Comparison of ENCODE assay signal across 18 mouse cellular contexts in the genomic region with DNA sequence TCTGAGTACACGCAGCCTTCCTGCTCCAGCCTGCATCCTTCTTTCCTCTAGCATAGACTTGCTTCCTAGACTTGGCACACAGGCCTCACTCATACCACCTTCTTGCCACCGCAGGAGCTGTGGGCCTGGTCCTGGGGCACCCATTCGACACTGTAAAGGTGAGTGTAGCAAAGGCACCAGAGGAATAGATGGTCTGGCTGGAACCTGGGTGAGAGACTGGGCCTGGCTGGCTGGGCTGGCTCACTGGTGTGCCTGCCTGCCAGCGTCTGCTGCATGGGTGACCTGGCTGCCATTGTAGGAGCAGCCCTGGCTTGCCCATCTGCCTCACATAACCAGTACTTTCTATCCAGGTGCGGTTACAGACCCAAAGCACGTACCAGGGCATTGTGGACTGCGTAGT. TPM values are rescaled to one million over a fixed set of nuclear protein-coding genes. Genes with fewer than 3 reads are reported as not detected.
DNase-seq lines count a peak whose midpoint lies in the region; ATAC-seq and TF ChIP-seq lines count a peak whose summit lies in the region.
"Had no signal": no experiment of that assay in that cellular context is flagged by ENCODE, and none has a peak within 500 bp of the region (broad histone marks: within the 10 kb centered on the region; RNA-seq: fewer than 3 reads in every experiment).

No protein-coding gene starts in this region.

- H3K4me3 ChIP-seq in kidney, adult 2 months (ENCODE audit: insufficient read depth, low read depth, low read length), result peak overlapping the region; percentile 13; the same call in 1 of the 2 replicates
- H3K4me3 ChIP-seq in kidney, embryonic 15.5 days (replicated peaks), result no peak overlapping the region
- H3K4me3 ChIP-seq in liver, postnatal 0 days (ENCODE audit: low read depth, low read length), result no peak overlapping the region
- no peak overlapping the region for H3K4me3 ChIP-seq in liver, embryonic 12.5 days
- no peak overlapping the region for H3K4me3 ChIP-seq in bone marrow, adult 2 months (replicated peaks; ENCODE audit: control insufficient read depth, low read depth, low read length)
- peak overlapping the region; percentile 31 for H3K4me3 ChIP-seq in bone marrow macrophage, adult 2 months (ENCODE audit: insufficient read depth, low read length)
- no peak overlapping the region for H3K4me3 ChIP-seq in midbrain, embryonic 11.5 days (ENCODE audit: low read depth, low read length)
- H3K4me3 ChIP-seq: forebrain, embryonic 13.5 days; heart, embryonic 15.5 days; hindbrain, embryonic 10.5 days had no signal

- ATAC-seq in kidney, embryonic 15.5 days (replicated peaks; ENCODE audit: low FRiP score), result no peak
- no peak for ATAC-seq in liver, postnatal 0 days
- no peak for ATAC-seq in liver, embryonic 12.5 days
- ATAC-seq in midbrain, embryonic 11.5 days (ENCODE audit: low FRiP score), result no peak
- ATAC-seq: forebrain, embryonic 13.5 days; forebrain, postnatal 0 days had no signal

- TF ChIP-seq EP300 in liver, postnatal 0 days (IDR thresholded peaks at IDR 0.05; ENCODE audit: low read depth), result no peak

- H3K27me3 ChIP-seq in kidney, adult 2 months (replicated peaks; ENCODE audit: control insufficient read depth, insufficient read depth, low read length), result no peaks in the 10 kb centered on the region
- H3K27me3 ChIP-seq in kidney, embryonic 15.5 days, result no peaks in the 10 kb centered on the region
- H3K27me3 ChIP-seq in liver, postnatal 0 days (ENCODE audit: insufficient read depth, low read length), result no peaks in the 10 kb centered on the region
- H3K27me3 ChIP-seq in liver, embryonic 12.5 days (replicated peaks), result no peaks in the 10 kb centered on the region
- H3K27me3 ChIP-seq in midbrain, embryonic 11.5 days (ENCODE audit: control insufficient read depth, insufficient read depth, low read length), result no peaks in the 10 kb centered on the region
- H3K27me3 ChIP-seq: forebrain, embryonic 13.5 days; heart, embryonic 15.5 days had no signal

- H3K36me3 ChIP-seq in kidney, adult 2 months (ENCODE audit: control insufficient read depth, insufficient read depth, low read length), result no peaks in the 10 kb centered on the region
- H3K36me3 ChIP-seq in kidney, embryonic 15.5 days, result no peaks in the 10 kb centered on the region
- peaks cover 8% of the 10 kb centered on the region; the same call in 1 of the 2 replicates for H3K36me3 ChIP-seq in liver, postnatal 0 days (replicated peaks; ENCODE audit: insufficient read depth, low read length)
- peaks cover 5% of the 10 kb centered on the region; the same call in 1 of the 2 replicates for H3K36me3 ChIP-seq in liver, embryonic 12.5 days
- no peaks in the 10 kb centered on the region for H3K36me3 ChIP-seq in midbrain, embryonic 11.5 days (ENCODE audit: control insufficient read depth, insufficient read depth, low read length)
- H3K36me3 ChIP-seq: heart, embryonic 15.5 days; hindbrain, embryonic 10.5 days had no signal

- no peak for TF ChIP-seq POLR2A in kidney, adult 2 months (IDR thresholded peaks at IDR 0.05; ENCODE audit: low read depth, low read length)
- TF ChIP-seq POLR2A in bone marrow, adult 2 months (IDR thresholded peaks at IDR 0.05; ENCODE audit: borderline replicate concordance, control insufficient read depth, low read depth, low read length), result 0 out of 2 replicates have a peak, but pooled peaks have one; percentile 26
- no peak for TF ChIP-seq POLR2A in bone marrow macrophage, adult 2 months (IDR thresholded peaks at IDR 0.05; ENCODE audit: borderline replicate concordance, low read depth, low read length)

- no peak for DNase-seq in kidney, adult 2 months
- DNase-seq in liver, postnatal 0 days, result no peak
- no peak for DNase-seq in midbrain, embryonic 11.5 days (ENCODE audit: low spot score, missing footprints)
- DNase-seq: cerebellum, adult 11-12 months; cerebellum, adult 9-10 months; cerebellum, postnatal 25 days; forebrain, postnatal 0 days; gastrocnemius, postnatal 14 days; heart, postnatal 14 days had no signal

- WGBS in kidney, adult 2 months, result 79% methylated on average over 7 of the region's 7 CpGs
- WGBS in kidney, embryonic 15.5 days, result 93% methylated on average over 7 of the region's 7 CpGs
- WGBS in liver, postnatal 0 days (ENCODE audit: insufficient replicate concordance), result 93% methylated on average over 7 of the region's 7 CpGs
- 90% methylated on average over 7 of the region's 7 CpGs for WGBS in liver, embryonic 12.5 days (ENCODE audit: insufficient replicate concordance)
- 90% methylated on average over 7 of the region's 7 CpGs for WGBS in bone marrow, adult 2 months
- WGBS in midbrain, embryonic 11.5 days, result 93% methylated on average over 7 of the region's 7 CpGs

- no peak overlapping the region for H3K9ac ChIP-seq in kidney, embryonic 15.5 days
- no peak overlapping the region for H3K9ac ChIP-seq in liver, postnatal 0 days (replicated peaks)
- no peak overlapping the region for H3K9ac ChIP-seq in liver, embryonic 12.5 days
- no peak overlapping the region for H3K9ac ChIP-seq in midbrain, embryonic 11.5 days (ENCODE audit: low read length)
- H3K9ac ChIP-seq: forebrain, embryonic 13.5 days; forebrain, postnatal 0 days; heart, embryonic 15.5 days; hindbrain, embryonic 14.5 days had no signal

- H3K27ac ChIP-seq in kidney, adult 2 months (ENCODE audit: insufficient read depth, low read depth, low read length), result peak overlapping the region; percentile 48
- H3K27ac ChIP-seq in kidney, embryonic 15.5 days, result no peak overlapping the region
- no peak overlapping the region for H3K27ac ChIP-seq in liver, postnatal 0 days (ENCODE audit: low read depth)
- no peak overlapping the region for H3K27ac ChIP-seq in liver, embryonic 12.5 days
- no peak overlapping the region for H3K27ac ChIP-seq in bone marrow, adult 2 months (ENCODE audit: control insufficient read depth, insufficient read depth, low read depth, low read length, poor library complexity)
- H3K27ac ChIP-seq in bone marrow macrophage, adult 2 months (ENCODE audit: insufficient read depth, low read depth, low read length), result no peak overlapping the region
- no peak overlapping the region for H3K27ac ChIP-seq in midbrain, embryonic 11.5 days (ENCODE audit: low read depth, low read length)
- H3K27ac ChIP-seq: forebrain, embryonic 13.5 days; heart, embryonic 15.5 days; hindbrain, embryonic 14.5 days had no signal

- no peaks in the 10 kb centered on the region for H3K9me3 ChIP-seq in kidney, embryonic 15.5 days (replicated peaks)
- no peaks in the 10 kb centered on the region for H3K9me3 ChIP-seq in liver, postnatal 0 days (ENCODE audit: low read length)
- H3K9me3 ChIP-seq in liver, embryonic 12.5 days (replicated peaks), result no peaks in the 10 kb centered on the region
- H3K9me3 ChIP-seq in midbrain, embryonic 11.5 days (ENCODE audit: control insufficient read depth, low read length), result no peaks in the 10 kb centered on the region
- H3K9me3 ChIP-seq: forebrain, embryonic 13.5 days; heart, embryonic 15.5 days; hindbrain, embryonic 10.5 days had no signal

- H3K4me1 ChIP-seq in kidney, adult 2 months (ENCODE audit: control insufficient read depth, insufficient read depth, low read length), result peaks cover 35% of the 10 kb centered on the region
- H3K4me1 ChIP-seq in kidney, embryonic 15.5 days, result peaks cover 37% of the 10 kb centered on the region
- H3K4me1 ChIP-seq in liver, postnatal 0 days (ENCODE audit: insufficient read depth), result peaks cover 44% of the 10 kb centered on the region
- peaks cover 74% of the 10 kb centered on the region for H3K4me1 ChIP-seq in liver, embryonic 12.5 days
- H3K4me1 ChIP-seq in bone marrow, adult 2 months (ENCODE audit: control insufficient read depth, insufficient read depth, low read length), result no peaks in the 10 kb centered on the region; the same call in 1 of the 2 replicates
- H3K4me1 ChIP-seq in bone marrow macrophage, adult 2 months (ENCODE audit: control insufficient read depth, insufficient read depth, low read length), result peaks cover 45% of the 10 kb centered on the region
- peaks cover 4% of the 10 kb centered on the region; the same call in 1 of the 2 replicates for H3K4me1 ChIP-seq in midbrain, embryonic 11.5 days (ENCODE audit: control insufficient read depth, insufficient read depth, low read length)

- no peak for TF ChIP-seq CTCF in kidney, adult 2 months (conservative IDR thresholded peaks at IDR 0.05; ENCODE audit: insufficient read depth, insufficient read length, low read depth, low read length)
- TF ChIP-seq CTCF in liver, postnatal 0 days (IDR thresholded peaks at IDR 0.05; ENCODE audit: low read depth), result no peak
- no peak for TF ChIP-seq CTCF in bone marrow, adult 2 months (IDR thresholded peaks at IDR 0.05; ENCODE audit: control insufficient read depth, insufficient read depth, low read length)
- TF ChIP-seq CTCF in bone marrow macrophage, adult 2 months (IDR thresholded peaks at IDR 0.05; ENCODE audit: low read depth, low read length), result no peak

- no peak overlapping the region for H3K4me2 ChIP-seq in kidney, embryonic 15.5 days
- H3K4me2 ChIP-seq in liver, postnatal 0 days (ENCODE audit: low read depth, low read length), result 0 out of 2 replicates have a peak overlapping the region, but pooled peaks have one; percentile 66
- H3K4me2 ChIP-seq in liver, embryonic 12.5 days, result no peak overlapping the region
- H3K4me2 ChIP-seq in midbrain, embryonic 11.5 days, result no peak overlapping the region
- H3K4me2 ChIP-seq: forebrain, embryonic 13.5 days; heart, embryonic 11.5 days; heart, embryonic 15.5 days; hindbrain, embryonic 14.5 days had no signal

RNA-seq across cellular contexts. Expression of gene Slc25a45, which starts 2.1 kb away (rescaled TPM):
- polyA plus RNA-seq in kidney, adult 2 months (2012; rRNA removed), result 52.7 and 63.4 TPM in 2 replicates
- 8.1 and 8.5 TPM in 2 replicates for polyA plus RNA-seq in kidney, embryonic 15.5 days (2015; fragmentation: Nextera tagmentation; extraction: Ambion mirVana)
- 8.4 and 9.1 TPM in 2 replicates for polyA plus RNA-seq in liver, postnatal 0 days (2015; fragmentation: Nextera tagmentation; extraction: Ambion mirVana)
- 7.5 and 7.7 TPM in 2 replicates for polyA plus RNA-seq in liver, embryonic 12.5 days (2016; fragmentation: Nextera tagmentation; extraction: Ambion mirVana)
- polyA plus RNA-seq in bone marrow, adult 2 months (2011; ENCODE audit: insufficient read depth, insufficient read length, low replicate concordance, missing spikeins), result 11.6 and 24.6 TPM in 2 replicates
- 74.2 and 78.0 TPM in 2 replicates for polyA plus RNA-seq in bone marrow macrophage, adult 2 months (2012; ENCODE audit: insufficient read depth, insufficient read length, missing spikeins)
- polyA plus RNA-seq in midbrain, embryonic 11.5 days (2014; fragmentation: Nextera tagmentation; extraction: Ambion mirVana), result 1.1 and 1.8 TPM in 2 replicates

RNA-seq across cellular contexts. Expression of gene Frmd8, which starts 4.7 kb away (rescaled TPM):
- 18.5 and 23.1 TPM in 2 replicates for polyA plus RNA-seq in kidney, adult 2 months (2012; rRNA removed)
- 40.2 and 43.1 TPM in 2 replicates for polyA plus RNA-seq in kidney, embryonic 15.5 days (2015; fragmentation: Nextera tagmentation; extraction: Ambion mirVana)
- 8.5 and 9.0 TPM in 2 replicates for polyA plus RNA-seq in liver, postnatal 0 days (2015; fragmentation: Nextera tagmentation; extraction: Ambion mirVana)
- polyA plus RNA-seq in liver, embryonic 12.5 days (2016; fragmentation: Nextera tagmentation; extraction: Ambion mirVana), result 22.1 and 24.2 TPM in 2 replicates
- 14.3 and 18.1 TPM in 2 replicates for polyA plus RNA-seq in bone marrow, adult 2 months (2011; ENCODE audit: insufficient read depth, insufficient read length, low replicate concordance, missing spikeins)
- 24.6 and 25.2 TPM in 2 replicates for polyA plus RNA-seq in bone marrow macrophage, adult 2 months (2012; ENCODE audit: insufficient read depth, insufficient read length, missing spikeins)
- 11.5 and 14.0 TPM in 2 replicates for polyA plus RNA-seq in midbrain, embryonic 11.5 days (2014; fragmentation: Nextera tagmentation; extraction: Ambion mirVana)

RNA-seq across cellular contexts. Expression of gene Tigd3, which starts 14.2 kb away (rescaled TPM):
- 0.52 and 0.73 TPM in 2 replicates for polyA plus RNA-seq in kidney, adult 2 months (2012; rRNA removed)
- polyA plus RNA-seq in kidney, embryonic 15.5 days (2015; fragmentation: Nextera tagmentation; extraction: Ambion mirVana), result 4.2 and 4.7 TPM in 2 replicates
- polyA plus RNA-seq in liver, postnatal 0 days (2015; fragmentation: Nextera tagmentation; extraction: Ambion mirVana), result 1.5 and 1.7 TPM in 2 replicates
- 3.2 and 3.5 TPM in 2 replicates for polyA plus RNA-seq in liver, embryonic 12.5 days (2016; fragmentation: Nextera tagmentation; extraction: Ambion mirVana)
- 4.4 and 6.4 TPM in 2 replicates for polyA plus RNA-seq in bone marrow, adult 2 months (2011; ENCODE audit: insufficient read depth, insufficient read length, low replicate concordance, missing spikeins)
- polyA plus RNA-seq in bone marrow macrophage, adult 2 months (2012; ENCODE audit: insufficient read depth, insufficient read length, missing spikeins), result 0.61 and 0.70 TPM in 2 replicates
- 7.3 and 8.3 TPM in 2 replicates for polyA plus RNA-seq in midbrain, embryonic 11.5 days (2014; fragmentation: Nextera tagmentation; extraction: Ambion mirVana)

RNA-seq across cellular contexts. Expression of gene Dpf2, which starts 33.1 kb away (rescaled TPM):
- polyA plus RNA-seq in kidney, adult 2 months (2012; rRNA removed), result 71.5 and 79.7 TPM in 2 replicates
- polyA plus RNA-seq in kidney, embryonic 15.5 days (2015; fragmentation: Nextera tagmentation; extraction: Ambion mirVana), result 166 and 178 TPM in 2 replicates
- polyA plus RNA-seq in liver, postnatal 0 days (2015; fragmentation: Nextera tagmentation; extraction: Ambion mirVana), result 28.1 and 32.6 TPM in 2 replicates
- polyA plus RNA-seq in liver, embryonic 12.5 days (2016; fragmentation: Nextera tagmentation; extraction: Ambion mirVana), result 73.2 and 74.9 TPM in 2 replicates
- 31.1 and 60.8 TPM in 2 replicates for polyA plus RNA-seq in bone marrow, adult 2 months (2011; ENCODE audit: insufficient read depth, insufficient read length, low replicate concordance, missing spikeins)
- polyA plus RNA-seq in bone marrow macrophage, adult 2 months (2012; ENCODE audit: insufficient read depth, insufficient read length, missing spikeins), result 69.3 and 75.2 TPM in 2 replicates
- polyA plus RNA-seq in midbrain, embryonic 11.5 days (2014; fragmentation: Nextera tagmentation; extraction: Ambion mirVana), result 200 and 203 TPM in 2 replicates

RNA-seq across cellular contexts. Expression of gene Cdc42ep2, which starts 44.9 kb away (rescaled TPM):
- polyA plus RNA-seq in kidney, adult 2 months (2012; rRNA removed), result 12.0 and 12.2 TPM in 2 replicates
- polyA plus RNA-seq in kidney, embryonic 15.5 days (2015; fragmentation: Nextera tagmentation; extraction: Ambion mirVana), result 13.4 and 15.5 TPM in 2 replicates
- 3.0 TPM in 2 replicates for polyA plus RNA-seq in liver, postnatal 0 days (2015; fragmentation: Nextera tagmentation; extraction: Ambion mirVana)
- 3.4 and 3.6 TPM in 2 replicates for polyA plus RNA-seq in liver, embryonic 12.5 days (2016; fragmentation: Nextera tagmentation; extraction: Ambion mirVana)
- 2.3 and 5.3 TPM in 2 replicates for polyA plus RNA-seq in bone marrow, adult 2 months (2011; ENCODE audit: insufficient read depth, insufficient read length, low replicate concordance, missing spikeins)
- polyA plus RNA-seq in bone marrow macrophage, adult 2 months (2012; ENCODE audit: insufficient read depth, insufficient read length, missing spikeins), result 2.5 and 2.6 TPM in 2 replicates
- polyA plus RNA-seq in midbrain, embryonic 11.5 days (2014; fragmentation: Nextera tagmentation; extraction: Ambion mirVana), result 2.2 and 2.5 TPM in 2 replicates

Comparison
In these comparisons a context has a peak if more than half of its experiments do, and no peak if none do; other contexts are left out.
1. H3K4me3 ChIP-seq: peak in kidney, adult 2 months (single experiment) and bone marrow macrophage, adult 2 months (single experiment); none in kidney, embryonic 15.5 days (single experiment), liver, postnatal 0 days (single experiment), liver, embryonic 12.5 days (single experiment), bone marrow, adult 2 months (single experiment) and midbrain, embryonic 11.5 days (single experiment).